Mouse (Mus musculus) neural tube, embryonic 14.5 days (tissue): Measurements from ENCODE around the gene Ppp2r5e. TPM values are rescaled to one million over a fixed set of nuclear protein-coding genes. Genes with fewer than 3 reads are reported as not detected.

Experiments
- ATAC-seq: fragments of 200-750 bp; cut with Nextera tagmentation; 2 replicates; pipeline ENCODE4 v1.8.0; 2017; ENCODE audit warnings: low read depth, mild to moderate bottlenecking, moderate TSS enrichment, moderate library complexity
- H3K27ac ChIP-seq: fragments of 300-500 bp; sonication (generic); 2 replicates; pipeline ENCODE4 v1.5.1; 2014; ENCODE audit warnings: low read depth, mild to moderate bottlenecking, control low read depth, low read length, moderate library complexity, mixed read lengths
- H3K27me3 ChIP-seq: fragments of 300-500 bp; sonication (generic); 2 replicates; pipeline ENCODE4 v1.6.1; 2014; ENCODE audit warnings: low read length; ENCODE audit not compliant: control insufficient read depth, insufficient read depth
- H3K36me3 ChIP-seq: fragments of 300-500 bp; sonication (generic); 2 replicates; pipeline ENCODE4 v1.6.1; 2014; ENCODE audit warnings: low read length, mixed read lengths; ENCODE audit not compliant: control insufficient read depth, insufficient read depth
- H3K4me1 ChIP-seq: fragments of 300-500 bp; sonication (generic); 2 replicates; pipeline ENCODE4 v1.6.1; 2014; ENCODE audit warnings: low read length; ENCODE audit not compliant: control insufficient read depth, insufficient read depth
- H3K4me2 ChIP-seq: fragments of 300-500 bp; sonication (generic); 2 replicates; pipeline ENCODE4 v1.6.1; 2014; ENCODE audit warnings: mild to moderate bottlenecking, low read depth, low read length, control low read depth
- H3K4me3 ChIP-seq: fragments of 300-500 bp; sonication (generic); 2 replicates; pipeline ENCODE4 v1.5.1; 2014; ENCODE audit warnings: low read depth, low read length, control low read depth, mixed read lengths
- H3K9ac ChIP-seq: fragments of 300-500 bp; sonication (generic); replicated peaks from 2 replicates; pipeline ENCODE4 v1.6.1; 2014; ENCODE audit warnings: low read depth, mild to moderate bottlenecking, control low read depth, low read length, mixed read lengths
- H3K9me3 ChIP-seq: fragments of 300-500 bp; sonication (generic); 2 replicates; pipeline ENCODE4 v1.6.1; 2016; ENCODE audit warnings: low read length; ENCODE audit not compliant: control insufficient read depth
- WGBS: fragments of 180-500 bp; shearing (Covaris S2); extraction: QIAGEN DNeasy Blood & Tissue Kit; methylation state at CpG from one replicate; pipeline ENCODE4 v1.1.7; 2014; 5-methylcytosine and 5-hydroxymethylcytosine counted together
- polyA plus RNA-seq: library from polyadenylated mRNA; unstranded; fragments of >200 nt; fragmentation: Nextera tagmentation; extraction: Ambion mirVana; gene quantifications from 2 replicates; pipeline ENCODE4 v1.2.1, GENCODE M21; 2014

Gene Ppp2r5e
- polyA plus RNA-seq, 1 experiment from 2014 or later, result 24.2 TPM

DNA sequence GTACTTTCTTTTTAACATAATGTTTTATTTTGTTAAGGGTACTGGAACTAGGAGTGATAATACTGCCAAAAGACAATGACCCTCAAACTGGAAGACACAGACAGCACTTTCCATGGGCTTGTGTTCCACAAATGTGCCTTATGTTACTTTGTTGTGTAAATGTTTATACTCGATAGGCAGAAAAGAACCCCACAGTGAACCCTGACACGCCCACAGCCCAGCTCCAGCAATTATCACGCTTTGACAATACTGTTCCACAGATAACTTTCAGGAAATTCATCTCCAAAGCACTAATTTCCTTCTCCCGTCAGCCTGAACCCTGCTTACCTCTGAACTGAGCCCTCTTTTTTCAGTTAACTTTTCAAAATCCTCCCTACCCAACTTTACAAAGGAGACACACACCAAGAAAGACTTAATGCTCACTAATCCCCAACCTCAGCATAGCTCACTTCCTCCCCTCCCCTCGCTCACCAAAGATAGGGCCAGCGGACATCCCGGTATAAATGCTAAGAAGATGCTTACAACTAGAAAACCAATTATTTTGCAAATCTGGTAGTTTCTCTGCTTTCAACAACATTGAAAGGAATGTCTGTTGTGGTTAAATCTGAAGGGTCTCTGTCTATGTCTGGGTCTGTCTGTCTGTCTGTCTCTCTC is 58.9 kb downstream of the Ppp2r5e start:
- Histone ChIP-seq H3K4me3 (no peak overlapping the region), H3K27ac (no peak overlapping the region), H3K9me3 (no peaks in the 10 kb centered on the region), H3K4me2 (no peak overlapping the region), H3K9ac (no peak overlapping the region), H3K36me3 (no peaks in the 10 kb centered on the region), H3K4me1 (peaks cover 5% of the 10 kb centered on the region; the same call in 1 of the 2 replicates), H3K27me3 (no peaks in the 10 kb centered on the region)
- WGBS, result 33% methylated on average over 7 of the region's 7 CpGs
- ATAC-seq, result no peak

DNA sequence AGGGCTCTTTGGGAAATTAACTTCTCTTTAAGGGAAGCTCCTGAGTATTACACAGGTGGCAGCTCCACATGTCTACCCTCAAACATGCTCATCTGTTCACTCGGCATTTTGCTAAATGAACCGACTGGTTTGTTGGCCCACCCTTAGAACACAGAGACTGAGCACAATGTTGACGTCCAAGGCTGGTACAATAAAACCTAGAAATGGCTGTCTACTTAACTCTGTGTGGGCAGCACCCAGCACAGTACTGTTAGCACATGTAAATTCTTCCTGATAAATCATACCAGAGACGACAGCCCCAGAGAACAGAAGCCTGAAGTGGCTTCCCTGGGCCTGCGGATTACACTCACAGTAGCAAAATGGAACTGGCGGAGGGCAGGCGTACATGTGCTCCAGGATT is 59.5 kb downstream of the Ppp2r5e start:
- no peak for ATAC-seq
- WGBS, result 77% methylated on average over 7 of the region's 7 CpGs
- H3K27me3 ChIP-seq, result no peaks in the 10 kb centered on the region
- no peak overlapping the region for H3K4me2 ChIP-seq
- H3K4me3 ChIP-seq, result no peak overlapping the region
- no peaks in the 10 kb centered on the region for H3K9me3 ChIP-seq
- no peak overlapping the region for H3K9ac ChIP-seq
- H3K27ac ChIP-seq, result no peak overlapping the region
- peaks cover 7% of the 10 kb centered on the region; the same call in 1 of the 2 replicates for H3K4me1 ChIP-seq
- no peaks in the 10 kb centered on the region for H3K36me3 ChIP-seq

DNA sequence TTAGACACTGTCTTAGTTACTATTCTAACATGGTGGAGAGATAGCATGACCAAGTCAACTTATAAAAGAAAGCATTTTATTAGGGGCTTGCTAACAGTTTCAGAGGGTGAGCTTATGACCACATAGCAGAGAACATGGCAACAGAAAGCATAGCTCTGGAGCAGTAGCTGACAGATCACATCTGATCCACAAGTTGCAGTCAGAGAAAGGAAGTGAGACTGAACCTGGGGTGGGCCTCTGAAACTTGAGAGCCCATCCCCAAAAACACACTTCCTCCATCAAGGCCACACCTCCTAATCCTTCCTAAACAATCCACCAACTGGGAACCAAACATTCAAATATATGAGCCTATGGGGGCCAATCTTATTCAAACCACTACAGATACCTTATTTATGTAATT is 62.9 kb downstream of the Ppp2r5e start:
- Histone ChIP-seq H3K4me1 (peaks cover 11% of the 10 kb centered on the region), H3K27me3 (no peaks in the 10 kb centered on the region), H3K4me3 (no peak overlapping the region), H3K27ac (no peak overlapping the region), H3K9ac (no peak overlapping the region), H3K4me2 (no peak overlapping the region), H3K36me3 (no peaks in the 10 kb centered on the region), H3K9me3 (no peaks in the 10 kb centered on the region)
- no peak for ATAC-seq

DNA sequence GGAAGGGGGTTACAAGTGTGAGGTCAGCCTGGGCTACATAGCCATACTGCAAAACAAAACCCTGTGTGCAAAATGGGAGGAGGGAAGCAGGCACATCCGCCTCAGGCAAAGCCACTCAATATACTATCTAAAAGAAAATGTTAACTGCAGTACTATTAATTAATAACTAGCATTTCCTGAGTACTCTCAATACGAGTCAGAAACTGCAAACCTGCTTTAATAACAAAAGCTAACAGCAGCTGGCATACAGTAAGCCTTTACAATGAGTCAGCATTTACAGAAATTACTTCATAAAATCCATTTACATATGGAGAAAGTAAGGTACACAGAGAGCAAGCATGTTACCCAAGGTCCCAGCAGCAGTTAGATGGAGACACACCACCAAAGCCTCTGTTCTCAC is 64.2 kb downstream of the Ppp2r5e start:
- Histone ChIP-seq H3K4me2 (no peak overlapping the region), H3K9me3 (no peaks in the 10 kb centered on the region), H3K27me3 (no peaks in the 10 kb centered on the region), H3K4me3 (no peak overlapping the region), H3K36me3 (no peaks in the 10 kb centered on the region), H3K4me1 (peaks cover 7% of the 10 kb centered on the region), H3K27ac (no peak overlapping the region), H3K9ac (no peak overlapping the region)
- 69% methylated on average over 2 of the region's 2 CpGs for WGBS
- ATAC-seq, result no peak

DNA sequence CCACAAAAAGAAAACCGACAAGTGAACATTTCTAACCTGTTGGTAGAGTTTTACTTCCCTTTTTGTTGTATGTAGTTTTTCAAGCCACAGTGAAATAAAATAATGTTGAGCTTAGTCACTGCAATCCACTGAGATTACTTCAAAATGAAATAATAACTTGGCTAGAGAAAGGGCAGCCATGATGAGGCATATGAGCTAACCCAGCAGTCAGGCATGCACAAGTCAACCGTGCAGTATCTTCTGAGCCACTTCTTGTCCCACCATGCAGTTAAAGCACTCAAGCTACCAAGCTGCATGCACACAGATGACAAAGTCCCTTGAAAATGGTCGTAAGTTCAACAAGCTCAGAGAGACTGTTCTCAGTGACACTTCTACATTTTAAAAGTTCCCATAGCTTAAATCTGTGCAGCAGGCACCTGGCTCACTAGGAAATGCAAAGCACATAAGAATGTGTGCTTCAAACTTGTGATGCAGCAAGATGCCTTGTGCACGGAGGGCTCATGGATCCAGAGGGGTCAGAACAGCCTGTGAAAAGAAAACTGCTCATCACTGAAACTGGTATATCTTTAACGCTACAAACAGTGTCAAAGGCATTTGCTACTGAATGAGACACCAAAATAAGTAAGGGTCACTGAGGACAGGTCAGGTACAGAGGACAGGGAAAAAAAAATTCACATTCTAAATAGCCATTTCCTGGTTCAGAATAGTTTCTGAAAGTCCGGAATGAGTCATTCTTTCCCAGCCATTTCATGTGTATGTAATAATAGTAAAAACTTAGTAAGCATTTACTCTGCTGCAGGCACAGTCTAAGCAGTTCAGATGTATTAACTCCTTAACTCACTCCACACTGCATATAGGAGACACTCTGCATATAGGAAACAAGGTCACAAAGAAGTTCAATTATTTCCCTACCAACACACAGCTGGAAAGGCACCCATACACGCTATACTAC is 66.9 kb downstream of the Ppp2r5e start:
- no peak for ATAC-seq
- H3K4me3 ChIP-seq, result no peak overlapping the region
- peaks cover 7% of the 10 kb centered on the region for H3K4me1 ChIP-seq
- H3K4me2 ChIP-seq, result no peak overlapping the region
- 86% methylated on average over 7 of the region's 7 CpGs for WGBS
- H3K9ac ChIP-seq, result no peak overlapping the region
- H3K9me3 ChIP-seq, result no peaks in the 10 kb centered on the region
- H3K27me3 ChIP-seq, result no peaks in the 10 kb centered on the region
- no peak overlapping the region for H3K27ac ChIP-seq
- no peaks in the 10 kb centered on the region for H3K36me3 ChIP-seq

DNA sequence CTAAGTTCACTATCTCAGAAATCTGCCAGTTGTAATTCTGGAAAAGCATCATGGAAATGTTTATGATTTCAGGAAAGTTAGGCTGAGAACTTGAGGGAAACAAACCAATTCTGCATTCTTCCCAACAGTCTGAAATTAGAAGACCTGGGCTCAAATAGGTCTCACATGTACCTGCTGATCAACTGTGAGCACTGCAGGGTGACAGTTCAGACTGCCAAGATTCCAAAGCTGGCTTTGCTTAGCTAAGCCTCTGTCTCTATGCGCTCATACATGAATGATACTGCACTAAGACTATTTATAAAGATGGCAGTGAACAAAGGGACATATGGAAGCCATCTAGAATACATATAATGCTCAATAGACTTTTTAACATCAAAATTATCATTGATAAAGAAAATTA is 67.7 kb downstream of the Ppp2r5e start:
- no peak overlapping the region for H3K27ac ChIP-seq
- 88% methylated on average over 1 of the region's 1 CpGs for WGBS
- H3K4me3 ChIP-seq, result no peak overlapping the region

DNA sequence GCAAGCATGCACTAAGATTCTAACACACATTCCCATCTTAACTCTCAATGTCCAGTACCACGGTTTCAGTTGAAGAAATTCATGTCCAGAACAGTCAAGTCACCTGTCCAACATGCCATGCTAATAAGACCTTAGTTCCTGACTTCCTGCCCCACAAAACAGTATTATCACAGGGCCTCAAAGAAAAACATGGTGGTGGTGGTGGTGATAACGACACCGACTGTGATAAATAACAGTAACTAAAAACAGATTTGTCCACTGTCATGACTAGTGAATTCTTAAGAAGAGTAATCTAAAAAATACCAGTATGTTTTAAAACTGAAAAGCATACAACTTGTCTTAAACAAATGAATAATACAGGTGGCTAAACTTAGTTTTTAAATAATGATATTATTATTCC is 71.8 kb downstream of the Ppp2r5e start:
- no peaks in the 10 kb centered on the region for H3K36me3 ChIP-seq
- H3K27ac ChIP-seq, result no peak overlapping the region
- H3K4me1 ChIP-seq, result no peaks in the 10 kb centered on the region
- WGBS, result 89% methylated on average over 3 of the region's 3 CpGs
- no peak overlapping the region for H3K4me3 ChIP-seq
- no peak overlapping the region for H3K4me2 ChIP-seq
- no peaks in the 10 kb centered on the region for H3K27me3 ChIP-seq
- no peaks in the 10 kb centered on the region for H3K9me3 ChIP-seq
- no peak for ATAC-seq
- no peak overlapping the region for H3K9ac ChIP-seq

More for the DNA sequence above, 67.7 kb downstream of the Ppp2r5e start:
- no peaks in the 10 kb centered on the region for H3K27me3 ChIP-seq
- H3K4me1 ChIP-seq, result peaks cover 7% of the 10 kb centered on the region
- H3K4me2 ChIP-seq, result no peak overlapping the region
- H3K9me3 ChIP-seq, result no peaks in the 10 kb centered on the region
- H3K36me3 ChIP-seq, result no peaks in the 10 kb centered on the region
- no peak overlapping the region for H3K9ac ChIP-seq
- ATAC-seq, result no peak

DNA sequence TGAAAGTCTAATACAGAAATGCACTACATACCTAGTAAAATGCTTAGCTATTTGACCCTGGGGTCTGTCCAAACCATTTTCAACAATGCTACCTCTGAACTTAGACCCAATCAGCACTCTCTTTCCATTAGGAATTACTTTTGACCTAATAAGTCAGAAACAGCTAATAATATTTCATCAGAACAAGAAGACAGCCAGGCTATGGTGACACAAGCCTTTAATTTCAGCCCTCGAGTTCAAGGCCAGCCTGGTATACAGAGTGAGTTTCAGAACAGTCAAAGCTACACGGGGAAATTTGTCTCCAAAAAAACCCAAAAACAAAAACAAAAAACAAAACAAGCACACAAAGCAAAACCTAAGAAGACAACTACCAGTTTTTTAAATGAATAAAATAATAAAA is 73.1 kb downstream of the Ppp2r5e start:
- Histone ChIP-seq H3K9ac (no peak overlapping the region), H3K4me3 (no peak overlapping the region), H3K36me3 (no peaks in the 10 kb centered on the region), H3K27me3 (no peaks in the 10 kb centered on the region), H3K4me1 (no peaks in the 10 kb centered on the region), H3K9me3 (no peaks in the 10 kb centered on the region), H3K27ac (no peak overlapping the region), H3K4me2 (no peak overlapping the region)
- ATAC-seq, result no peak
- 91% methylated on average over 2 of the region's 2 CpGs for WGBS

DNA sequence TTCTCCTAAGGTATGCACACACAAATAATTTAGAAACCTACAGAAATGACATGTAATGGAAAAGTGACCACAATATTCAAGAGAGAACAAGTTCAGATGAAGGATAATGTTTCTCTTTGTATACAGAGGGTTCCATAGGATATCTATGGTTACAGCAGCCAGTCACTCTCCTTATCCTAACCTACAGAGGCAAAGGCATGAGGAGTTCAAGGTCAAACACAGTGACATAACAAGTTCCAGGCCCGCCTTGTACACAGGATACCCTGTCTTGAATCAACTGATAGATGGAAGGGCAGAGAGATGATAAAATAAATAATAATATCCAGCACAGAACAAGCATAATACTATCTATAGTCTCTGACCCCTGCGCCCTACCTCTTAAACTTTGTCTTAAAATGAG is 73.7 kb downstream of the Ppp2r5e start:
- H3K36me3 ChIP-seq, result no peaks in the 10 kb centered on the region
- no peaks in the 10 kb centered on the region for H3K9me3 ChIP-seq
- H3K9ac ChIP-seq, result no peak overlapping the region
- 93% methylated on average over 2 of the region's 2 CpGs for WGBS
- no peaks in the 10 kb centered on the region for H3K27me3 ChIP-seq
- H3K4me2 ChIP-seq, result no peak overlapping the region
- ATAC-seq, result no peak
- no peak overlapping the region for H3K27ac ChIP-seq
- H3K4me1 ChIP-seq, result no peaks in the 10 kb centered on the region
- no peak overlapping the region for H3K4me3 ChIP-seq
